Mouse (Mus musculus): ENCODE data around the gene Cblc. TPM values are rescaled to one million over a fixed set of nuclear protein-coding genes. Genes with fewer than 3 reads are reported as not detected.
A peak's percentile ranks its signal among the peaks of the same experiment; 100 is the strongest.

Cblc gene
- total RNA-seq, 2 experiments from 2014 or later = 0.50 TPM; not detected in 1

GRCm38 (mm10) chr7:19755851-19756786 is 40.5 kb downstream of the Cblc start:
- DNase-seq = peak; percentile 92 to 94
- intact Hi-C loops (cut with DNase I) = no loop called here

- DNase-seq = peak in 1 of 2 experiments; percentile 49
- intact Hi-C loops (cut with DNase I) = no loop called here
Observed at GRCm38 (mm10) chr7:19755008-19755407, 41.6 kb downstream of the Cblc start.

- peak in 1 of 2 experiments; percentile 27 for DNase-seq
- intact Hi-C loops (cut with DNase I) = no loop called here
Observed at GRCm38 (mm10) chr7:19754065-19754464, 42.5 kb downstream of the Cblc start.

GRCm38 (mm10) chr7:19753587-19753986 is 43.0 kb downstream of the Cblc start:
- peak in 1 of 2 experiments; percentile 63 for DNase-seq
- intact Hi-C loops (cut with DNase I) = loop anchor here (2.0 kb wide), 1 partner anchor 15 kb away; no protein-coding TSS in a partner anchor

GRCm38 (mm10) chr7:19752652-19753051 is 44.0 kb downstream of the Cblc start:
- DNase-seq = no peak
- intact Hi-C loops (cut with DNase I) = loop anchor here (2.0 kb wide), 1 partner anchor 16 kb away; no protein-coding TSS in a partner anchor

GRCm38 (mm10) chr7:19751070-19751383 is 45.6 kb downstream of the Cblc start:
- DNase-seq = peak in 1 of 2 experiments; percentile 38
- intact Hi-C loops (cut with DNase I) = loop anchor here (2.0 kb wide), 1 partner anchor 96 kb away; no protein-coding TSS in a partner anchor

- intact Hi-C loops (cut with DNase I) = loop anchor here (1.0 to 2.0 kb wide), 2 partner anchors 40 to 96 kb away; no protein-coding TSS in a partner anchor
- DNase-seq = peak; percentile 94 to 96
Observed at GRCm38 (mm10) chr7:19750217-19751069, 46.2 kb downstream of the Cblc start, which contains the start of gene Nectin2. Gene Nectin2 (minus strand): TSS chr7:19750483.

- intact Hi-C loops (cut with DNase I) = loop anchor here (1.0 to 5.0 kb wide), 4 partner anchors 33 to 183 kb away; no protein-coding TSS in a partner anchor
- DNase-seq = peak; percentile 97 to 99
Observed at GRCm38 (mm10) chr7:19749389-19750216, 47.0 kb downstream of the Cblc start.

GRCm38 (mm10) chr7:19748219-19749195 is 48.1 kb downstream of the Cblc start:
- peak in 1 of 2 experiments; percentile 63 for DNase-seq
- intact Hi-C loops (cut with DNase I) = loop anchor here (2.0 to 5.0 kb wide), 2 partner anchors 32 to 184 kb away; no protein-coding TSS in a partner anchor

GRCm38 (mm10) chr7:19747420-19748218 is 49.0 kb downstream of the Cblc start:
- intact Hi-C loops (cut with DNase I) = loop anchor here (2.0 to 5.0 kb wide), 3 partner anchors 31 to 185 kb away; no protein-coding TSS in a partner anchor
- peak in 1 of 2 experiments; percentile 28 for DNase-seq

GRCm38 (mm10) chr7:19746426-19747201 is 50.0 kb downstream of the Cblc start:
- intact Hi-C loops (cut with DNase I) = loop anchor here (2.0 to 5.0 kb wide), 2 partner anchors 78 to 186 kb away; no protein-coding TSS in a partner anchor
- no peak for DNase-seq

- intact Hi-C loops (cut with DNase I) = loop anchor here (2.0 to 5.0 kb wide), 2 partner anchors 77 to 186 kb away; no protein-coding TSS in a partner anchor
- DNase-seq = no peak
Observed at GRCm38 (mm10) chr7:19745971-19746370, 50.6 kb downstream of the Cblc start.

GRCm38 (mm10) chr7:19744590-19745385 is 51.8 kb downstream of the Cblc start:
- intact Hi-C loops (cut with DNase I) = loop anchor here (5.0 kb wide), 1 partner anchor 188 kb away; no protein-coding TSS in a partner anchor
- peak; percentile 80 to 84 for DNase-seq

GRCm38 (mm10) chr7:19743791-19744190 is 52.8 kb downstream of the Cblc start:
- intact Hi-C loops (cut with DNase I) = no loop called here
- DNase-seq = no peak

- no peak for DNase-seq
- intact Hi-C loops (cut with DNase I) = no loop called here
Observed at GRCm38 (mm10) chr7:19742468-19742867, 54.1 kb downstream of the Cblc start.
